Mouse (Mus musculus) cerebral cortex, adult 2 months (tissue): Measurements from ENCODE around the gene Swi5.

Experiments
- WGBS: fragments of 180-500 bp; shearing (Covaris S2); methylation state at CpG from one replicate; pipeline ENCODE4 v1.1.7; 2018; 5-methylcytosine and 5-hydroxymethylcytosine counted together

Gene Swi5

DNA sequence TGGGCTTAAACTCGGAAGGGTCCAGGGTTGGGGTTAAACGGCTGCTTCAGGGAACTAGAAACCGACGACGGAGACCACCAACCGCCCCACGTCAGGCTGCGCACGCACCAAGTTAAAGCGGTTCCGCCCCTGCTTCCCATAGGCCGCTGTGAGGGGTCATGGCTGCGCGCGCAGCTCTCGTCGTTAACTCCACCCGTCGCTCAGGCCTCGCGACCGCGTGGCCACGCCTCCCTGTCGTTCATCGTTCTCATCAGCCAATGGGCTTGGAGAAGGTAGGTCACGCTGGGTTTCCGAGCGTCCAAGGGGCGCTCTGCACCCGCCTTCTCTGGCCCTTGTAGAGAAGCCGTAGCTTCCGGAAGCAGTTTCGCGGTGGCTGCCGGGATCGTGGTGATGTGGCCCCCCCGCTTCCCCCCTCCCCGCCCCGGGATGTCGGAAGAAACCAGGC is at the start of gene Swi5:
Gene Swi5, minus strand, starts transcription at position 153 of the 445 bp plus-strand sequence.
- WGBS: 1% methylated on average over 41 of the region's 41 CpGs

DNA sequence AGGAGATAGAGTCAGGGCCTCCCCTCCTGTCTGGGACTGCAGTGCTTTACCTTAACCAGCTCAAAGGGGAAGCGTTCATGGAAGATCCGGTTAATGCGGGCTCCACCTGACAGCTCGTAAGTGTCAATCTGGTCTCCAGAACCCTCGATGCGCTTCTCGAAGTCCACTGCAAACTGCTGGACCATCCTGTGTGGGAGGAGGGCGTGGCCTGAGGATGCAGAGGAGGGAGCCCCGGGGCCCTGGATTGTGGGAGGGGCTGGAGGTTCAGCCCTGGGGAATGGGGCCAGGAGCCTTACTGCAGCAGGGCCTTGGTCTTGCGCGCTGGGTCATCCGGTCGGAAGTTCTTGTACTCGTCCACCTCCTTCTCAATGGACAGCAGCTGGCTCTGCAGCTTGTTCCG is 48.0 kb upstream of the Swi5 start:
- WGBS: 57% methylated on average over 15 of the region's 15 CpGs

DNA sequence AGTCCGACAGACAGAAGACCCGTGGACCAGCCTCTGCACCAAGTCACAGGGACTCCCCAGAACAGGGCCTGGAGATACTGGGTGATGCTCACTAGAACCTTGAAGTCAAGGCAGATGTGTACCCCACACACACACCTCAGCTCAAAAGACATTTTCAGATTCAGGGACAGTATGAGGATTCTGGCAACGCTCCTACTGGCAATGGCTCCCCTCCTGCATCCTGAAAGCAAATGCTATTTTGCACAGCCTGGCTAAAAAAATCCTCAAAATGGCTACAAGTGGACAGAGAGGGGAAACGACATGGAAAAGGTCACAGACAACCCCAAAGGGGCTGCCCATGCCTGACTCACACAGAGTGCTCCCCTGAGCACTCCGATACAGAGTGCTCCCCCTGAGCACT is 44.3 kb upstream of the Swi5 start:
- WGBS: 63% methylated on average over 5 of the region's 5 CpGs

DNA sequence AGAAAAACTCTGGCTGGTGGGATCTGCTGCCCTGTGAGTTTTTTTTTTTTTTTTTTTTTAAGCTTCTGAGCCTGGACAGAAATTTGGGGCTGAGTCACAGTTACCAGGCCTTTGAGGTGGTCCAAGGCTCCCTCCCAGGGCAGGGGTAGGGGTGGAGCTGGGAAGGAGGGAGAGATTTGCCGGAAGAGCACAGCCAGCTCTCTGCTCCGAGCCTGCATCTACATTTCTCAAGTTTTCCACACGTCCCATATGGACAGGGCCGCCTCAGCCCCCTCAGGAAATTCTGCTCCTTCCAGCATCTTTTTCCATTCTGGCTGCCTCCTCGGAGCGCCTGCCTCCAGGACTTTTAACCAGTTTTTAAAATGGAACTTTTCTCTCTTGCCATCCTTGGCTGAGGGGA is 41.7 kb upstream of the Swi5 start:
- WGBS: 44% methylated on average over 6 of the region's 6 CpGs

GRCm38 (mm10) chr2:32328911-32329460 is 41.1 kb upstream of the Swi5 start:
- WGBS: 56% methylated on average over 13 of the region's 13 CpGs

GRCm38 (mm10) chr2:32327200-32327599 is 39.3 kb upstream of the Swi5 start:
- WGBS: 41% methylated on average over 4 of the region's 4 CpGs

DNA sequence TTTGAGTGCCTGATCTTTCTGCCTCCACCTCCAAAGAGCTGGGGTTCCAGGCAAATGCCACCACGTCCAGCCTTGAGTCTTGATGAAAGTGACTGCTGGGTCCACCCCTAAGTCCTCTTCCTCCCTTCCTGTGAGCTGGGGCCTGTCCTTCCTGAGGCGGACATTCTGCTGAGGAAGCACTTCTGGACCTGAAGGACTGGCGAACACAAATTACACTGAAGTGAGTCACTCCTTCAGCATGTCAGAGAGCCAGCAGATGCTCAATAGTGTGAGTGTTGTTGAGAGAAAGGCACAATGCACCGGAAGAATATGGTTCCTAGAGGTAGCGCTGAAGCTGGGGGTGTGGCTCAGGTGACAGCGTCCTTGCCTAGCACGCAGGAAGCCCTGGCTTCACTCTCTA is 37.5 kb upstream of the Swi5 start:
- WGBS: 43% methylated on average over 7 of the region's 7 CpGs

DNA sequence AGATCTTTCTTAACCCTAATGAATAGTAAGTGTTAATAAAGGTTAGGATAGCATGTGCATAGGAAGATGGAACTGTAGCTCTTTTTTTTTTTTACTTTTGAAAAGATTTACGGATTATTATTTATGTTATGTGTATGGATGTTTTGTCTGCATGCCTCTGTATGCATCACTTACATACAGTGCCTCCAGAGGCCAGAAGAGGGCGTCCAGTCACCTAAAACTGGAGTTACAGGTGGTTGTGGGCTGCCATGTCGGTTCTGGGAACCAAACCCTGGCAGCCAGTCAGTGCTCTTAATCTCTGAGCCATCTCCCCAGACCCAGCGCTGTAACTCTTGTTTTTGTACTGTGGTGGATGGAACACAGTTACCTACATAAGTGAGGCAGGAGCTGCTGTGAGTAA is 36.4 kb upstream of the Swi5 start:
- WGBS: 59% methylated on average over 4 of the region's 4 CpGs

GRCm38 (mm10) chr2:32322754-32323741 is 35.2 kb upstream of the Swi5 start:
- 56% methylated on average over 7 of the region's 7 CpGs for WGBS

- WGBS: 72% methylated on average over 9 of the region's 9 CpGs
Measured at GRCm38 (mm10) chr2:32321591-32322298, 33.9 kb upstream of the Swi5 start.

GRCm38 (mm10) chr2:32320721-32321120 is 32.8 kb upstream of the Swi5 start:
- 75% methylated on average over 11 of the region's 11 CpGs for WGBS

- WGBS: 45% methylated on average over 9 of the region's 9 CpGs
Measured at GRCm38 (mm10) chr2:32319586-32320580, 32.0 kb upstream of the Swi5 start.

DNA sequence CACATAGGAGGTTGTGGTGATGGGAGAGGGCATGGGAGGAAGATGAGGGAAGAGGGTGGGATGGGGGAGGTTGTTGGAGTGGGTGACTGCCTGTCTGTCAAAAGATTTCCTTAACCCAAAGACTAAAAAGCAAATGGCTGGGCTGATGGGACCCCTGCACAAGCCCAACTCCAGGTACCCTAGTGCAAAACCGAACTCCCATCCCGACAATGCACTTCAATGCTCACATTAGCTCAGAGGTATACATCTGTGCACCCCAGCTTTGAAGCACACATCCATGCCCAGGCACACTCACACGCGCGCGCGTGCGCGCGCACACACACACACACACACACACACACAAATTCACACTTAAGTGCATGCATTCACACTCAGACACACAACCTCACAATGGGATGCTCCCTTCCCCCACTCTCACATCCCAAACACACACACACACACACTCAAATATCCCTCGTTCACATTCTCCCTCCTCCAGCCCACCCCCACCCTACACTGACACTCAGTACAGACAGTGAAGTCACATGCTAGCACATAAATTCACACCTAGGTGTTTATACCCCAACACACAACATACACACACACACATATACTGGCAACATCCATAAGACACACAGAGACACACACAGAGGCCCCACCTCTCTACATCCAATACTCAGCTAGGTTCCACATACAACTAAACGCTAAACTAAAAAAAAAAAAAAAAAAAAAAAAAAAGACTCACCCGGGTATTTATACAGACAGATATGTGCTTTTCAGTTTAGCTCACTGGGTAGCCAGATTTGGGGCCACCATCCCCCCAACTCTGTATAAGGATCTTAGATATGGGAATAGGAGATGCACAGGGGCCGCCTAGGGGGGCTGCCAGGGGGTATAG is 31.1 kb upstream of the Swi5 start:
- WGBS: 71% methylated on average over 14 of the region's 14 CpGs

DNA sequence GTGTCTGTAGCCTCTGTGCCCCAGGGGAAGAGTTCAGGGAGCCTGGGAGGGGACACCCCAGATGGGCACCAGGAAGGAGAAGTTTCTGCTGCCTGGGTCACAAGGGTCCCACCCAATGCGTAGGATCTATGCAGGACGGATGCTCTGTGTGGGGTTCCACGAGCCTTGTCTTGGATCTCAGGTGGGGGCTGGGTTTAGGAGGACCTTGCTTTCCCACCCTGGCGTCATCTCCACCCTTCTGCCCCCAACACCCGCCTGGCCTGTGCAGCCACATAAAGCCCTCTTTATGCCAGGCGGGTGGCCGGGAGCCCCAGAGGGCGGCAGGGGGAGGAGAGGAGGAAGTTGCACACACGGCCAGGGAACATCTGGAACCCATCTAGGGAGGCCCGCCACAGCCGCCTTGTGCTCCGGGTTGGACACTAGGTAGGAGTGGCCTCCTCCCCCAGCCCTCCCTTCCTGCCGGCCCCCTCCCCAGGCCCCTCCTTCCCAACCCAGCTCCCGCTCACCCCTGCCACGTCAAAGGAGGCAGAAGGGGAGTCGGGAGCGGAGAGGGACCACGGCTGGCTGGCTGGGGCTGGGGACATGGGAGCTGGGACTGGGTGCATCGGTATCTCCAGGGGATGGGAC is 30.0 kb upstream of the Swi5 start:
- WGBS: 15% methylated on average over 19 of the region's 19 CpGs

- 40% methylated on average over 20 of the region's 20 CpGs for WGBS
Measured at GRCm38 (mm10) chr2:32316887-32317656, 29.2 kb upstream of the Swi5 start.

- 26% methylated on average over 8 of the region's 8 CpGs for WGBS
Measured at GRCm38 (mm10) chr2:32315751-32316150, 27.9 kb upstream of the Swi5 start.

GRCm38 (mm10) chr2:32314831-32315230 is 27.0 kb upstream of the Swi5 start:
- 93% methylated on average over 14 of the region's 14 CpGs for WGBS

GRCm38 (mm10) chr2:32312318-32312964 is 24.6 kb upstream of the Swi5 start:
- 8% methylated on average over 48 of the region's 56 CpGs for WGBS
